Mouse (Mus musculus): ENCODE measurements at regions not wholly inside any gene's neighbourhood (a gene's known extent, or its start where the extent isn't known, plus 50 kb on each side); places are given as distances from the start of the nearest gene placed in this dataset.

DNA sequence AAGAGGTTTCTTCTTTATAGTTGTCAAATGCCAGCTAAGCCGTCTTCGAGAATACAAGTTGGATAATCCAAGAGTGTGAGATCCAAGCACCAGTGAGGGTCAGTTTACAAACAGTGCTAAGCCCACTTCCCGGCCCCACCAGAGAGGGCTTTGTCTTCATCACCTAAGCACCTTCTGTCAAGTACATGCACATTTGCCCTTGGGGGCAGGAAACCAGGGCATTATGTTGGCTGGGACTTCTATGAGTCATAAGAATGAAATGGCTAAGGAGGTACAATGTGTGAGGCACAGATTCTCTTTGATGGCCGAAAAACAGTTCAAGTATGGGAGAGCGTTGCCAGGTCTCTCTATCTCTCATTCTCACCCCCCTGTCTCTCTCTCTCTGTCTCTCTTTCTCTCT, 387.1 kb downstream of the Nedd1 start:
- DNase-seq (ENCODE audit: low read depth, low spot score) = peak; percentile 76

DNA sequence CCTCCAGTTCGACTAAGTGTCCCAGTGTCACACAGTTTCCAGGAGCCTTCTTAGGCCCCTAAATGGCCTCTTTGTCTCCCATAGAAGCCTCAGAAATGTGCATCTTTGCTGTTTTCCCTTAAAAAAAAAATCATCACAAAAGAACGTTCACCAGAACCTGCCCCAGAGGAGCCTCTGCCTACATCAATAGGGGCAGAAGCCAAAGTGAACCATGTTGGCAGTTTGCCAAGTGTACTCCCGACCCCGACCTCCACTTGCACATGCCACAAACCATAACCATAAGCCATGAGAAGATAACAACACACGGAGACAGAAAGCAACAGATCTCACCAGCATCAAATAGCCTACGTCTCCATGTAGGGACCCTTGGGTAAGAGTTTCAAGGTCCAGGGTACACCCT, 388.4 kb downstream of the Nedd1 start:
- DNase-seq (ENCODE audit: low read depth, low spot score) = peak; percentile 2

DNA sequence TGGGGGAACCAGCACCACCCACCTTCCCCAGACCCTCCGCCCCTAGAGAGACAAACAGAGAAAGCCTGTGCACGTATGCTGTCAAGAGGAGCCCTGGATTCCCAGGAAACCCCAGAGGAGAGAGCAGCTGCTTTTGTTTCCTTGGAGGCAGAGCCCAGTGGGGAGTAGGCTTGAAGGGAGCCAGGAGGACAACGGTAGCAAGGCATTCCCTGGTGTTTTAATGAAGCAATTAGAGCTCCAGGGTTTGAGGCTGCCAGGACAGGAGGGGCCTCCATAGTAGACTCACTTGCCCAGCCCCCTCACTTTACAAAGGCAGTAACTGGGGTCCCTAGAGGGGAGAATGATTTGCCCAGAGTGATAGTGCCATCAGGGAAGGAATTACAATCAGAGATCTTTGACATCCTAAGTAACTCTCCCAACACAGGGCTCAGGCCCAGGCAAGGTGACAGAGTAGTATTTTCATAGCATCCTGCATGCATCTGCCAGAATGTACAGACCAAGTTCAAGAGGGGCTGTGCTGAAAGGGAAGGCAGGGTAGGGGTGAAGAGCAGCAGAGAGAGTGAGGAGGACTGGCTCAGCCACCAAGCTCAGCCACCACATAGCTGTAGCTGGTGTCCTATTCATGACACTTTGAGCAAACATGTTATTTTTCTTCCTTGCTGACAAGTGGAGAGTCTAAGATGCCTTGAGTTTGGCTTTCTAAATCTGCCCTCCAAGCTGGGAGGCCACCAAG, 389.0 kb downstream of the Nedd1 start:
- DNase-seq (ENCODE audit: low read depth, low spot score) = peak; percentile 4

DNA sequence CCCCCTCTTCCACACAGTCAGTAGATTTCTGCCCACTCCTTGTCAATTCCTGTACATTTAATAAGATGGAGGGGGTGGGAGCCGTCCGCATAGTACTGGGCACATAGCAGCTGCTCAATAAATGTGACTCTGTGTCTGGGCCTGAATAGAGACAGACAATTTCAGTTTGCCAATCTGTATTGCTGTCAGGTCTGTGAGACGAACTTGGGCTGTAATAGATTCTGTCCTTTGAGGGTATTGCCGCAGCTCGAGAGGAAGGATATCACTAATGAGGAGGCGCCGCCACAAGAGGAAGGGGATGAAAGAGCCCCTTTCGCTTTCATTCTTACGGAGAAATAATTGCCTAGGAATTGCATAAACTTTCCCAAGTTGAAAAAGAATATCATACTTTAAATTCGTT, 392.1 kb downstream of the Nedd1 start:
- no peak for DNase-seq (ENCODE audit: low read depth, low spot score)

DNA sequence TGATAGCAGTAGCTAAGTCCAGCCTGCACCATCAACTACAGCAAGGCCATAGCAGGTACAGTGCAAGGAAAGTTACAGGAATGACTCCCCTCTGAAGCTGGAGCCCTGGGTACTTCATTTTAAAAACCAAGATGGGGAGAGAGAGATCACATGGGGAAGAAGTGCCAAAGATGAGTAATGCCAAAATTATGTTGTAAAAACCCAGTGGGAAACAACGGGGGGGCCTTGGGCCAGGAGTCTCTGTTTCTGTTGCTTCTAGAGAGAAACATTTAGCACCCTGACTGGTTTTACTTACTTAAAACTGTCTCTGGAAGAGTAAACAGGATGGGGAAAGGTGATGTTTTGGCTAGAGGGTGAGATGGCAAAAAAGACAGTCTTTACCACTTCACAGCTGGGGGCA, 392.6 kb downstream of the Nedd1 start:
- DNase-seq (ENCODE audit: low read depth, low spot score) = peak; percentile 52

DNA sequence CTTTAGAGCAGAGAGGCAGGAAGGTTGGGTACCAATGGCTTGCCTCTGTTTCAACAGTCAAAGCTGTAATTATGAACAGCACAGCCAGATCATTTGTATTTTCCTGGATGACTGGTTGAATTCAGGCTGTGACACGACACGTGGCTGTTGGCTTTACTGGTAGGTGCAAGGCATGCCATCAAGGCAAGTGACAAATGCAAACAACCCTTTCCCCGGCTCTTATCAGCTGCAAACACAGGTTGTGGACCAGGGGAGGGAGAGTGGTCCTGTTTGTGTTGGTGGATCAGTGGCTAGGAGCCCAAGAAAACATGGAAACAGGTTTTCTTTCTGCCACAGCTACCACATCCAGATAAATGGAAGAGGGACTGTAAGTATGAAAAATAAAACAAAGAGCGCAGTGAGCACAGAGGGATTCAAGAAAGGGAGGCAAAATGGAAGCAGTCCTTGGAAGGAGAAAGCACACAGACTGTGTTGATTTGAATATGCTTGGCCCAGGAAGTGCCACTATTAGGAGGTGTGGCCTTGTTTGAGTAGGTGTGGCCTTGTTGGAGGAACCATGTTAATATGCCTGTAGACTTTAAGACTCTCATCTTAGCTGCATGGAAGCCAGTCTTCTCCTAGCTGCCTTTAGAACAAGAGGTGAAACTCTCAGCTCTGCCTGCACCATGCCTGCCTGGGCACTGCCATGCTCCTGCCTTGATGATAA, 396.8 kb downstream of the Nedd1 start:
- DNase-seq (ENCODE audit: low read depth, low spot score) = no peak

DNA sequence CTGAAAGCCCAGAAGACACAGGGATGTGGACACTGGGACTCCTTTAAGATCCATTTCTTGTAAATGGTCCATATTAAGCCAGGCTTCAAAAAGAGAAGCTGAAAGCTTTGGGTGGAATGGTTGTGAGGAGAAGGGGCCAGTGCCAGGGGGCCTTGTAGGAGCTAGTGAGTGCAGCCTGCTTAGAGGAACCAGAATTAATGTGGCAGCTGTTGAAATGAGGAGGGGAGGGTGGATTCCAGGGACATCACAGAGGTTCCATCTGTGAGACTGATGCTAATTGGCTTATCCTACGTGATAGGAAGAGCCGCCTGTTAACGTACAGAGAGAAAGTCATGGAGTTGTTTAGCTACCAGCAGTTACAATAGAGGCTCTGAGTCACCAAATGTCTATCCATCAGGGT, 407.6 kb downstream of the Nedd1 start:
- DNase-seq (ENCODE audit: low read depth, low spot score) = no peak

DNA sequence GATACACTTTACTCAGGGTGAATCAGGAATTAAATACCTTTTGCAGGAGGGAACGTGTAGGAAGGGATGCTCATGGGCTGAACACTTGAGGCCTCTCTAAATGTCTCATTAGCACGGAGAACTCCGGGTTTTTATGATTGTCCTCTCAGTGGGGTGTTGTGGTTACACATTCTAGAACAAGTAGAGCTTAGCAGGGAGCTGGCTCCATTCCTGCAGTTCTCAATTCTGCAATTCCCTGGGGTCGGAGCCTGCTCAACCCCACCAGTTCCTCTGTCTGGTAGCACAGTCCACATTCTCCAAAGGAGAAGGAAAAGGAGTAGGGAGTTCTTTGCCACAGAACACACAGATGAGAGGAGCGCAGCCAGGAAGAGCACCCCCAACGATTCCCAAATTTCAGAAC, 409.9 kb downstream of the Nedd1 start:
- DNase-seq (ENCODE audit: low read depth, low spot score) = no peak

DNA sequence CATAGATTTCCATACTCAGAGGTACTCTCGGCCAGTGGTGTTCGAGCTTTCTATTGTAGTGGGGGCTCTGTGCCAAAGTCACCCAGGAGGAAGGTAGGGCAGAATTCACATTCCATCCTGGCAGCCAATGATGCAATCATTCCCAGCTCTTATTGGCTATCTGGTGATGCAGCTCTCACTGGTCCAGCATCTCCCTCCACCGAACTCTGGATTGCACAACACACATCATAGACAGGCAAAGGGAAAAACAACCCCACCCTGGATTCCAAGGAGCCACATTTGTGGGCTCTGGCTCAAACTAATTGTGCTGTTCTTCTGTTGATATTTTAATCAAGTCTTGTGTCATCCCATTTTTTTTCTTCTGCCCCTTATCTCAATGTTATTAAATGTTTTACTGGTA, 413.6 kb downstream of the Nedd1 start:
- peak; percentile 51 for DNase-seq (ENCODE audit: low read depth, low spot score)

DNA sequence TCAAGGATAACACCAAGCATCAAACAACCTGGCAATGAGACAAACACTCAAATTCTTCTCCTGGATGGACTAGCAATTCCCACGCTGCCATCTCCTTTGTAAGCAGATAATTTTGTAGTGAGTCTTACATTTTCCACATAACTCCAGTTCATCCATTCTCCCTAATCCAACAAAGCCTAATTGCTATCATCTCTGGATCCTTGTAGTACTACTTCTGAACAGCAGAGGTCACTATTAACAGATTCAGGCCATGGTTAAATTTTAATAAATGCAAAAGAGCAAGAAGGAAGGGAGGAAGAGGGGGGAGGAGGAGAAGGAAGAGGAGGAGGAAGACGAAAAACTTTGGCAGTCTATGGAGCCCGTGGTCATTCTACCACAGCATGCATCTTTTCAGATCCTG, 414.4 kb downstream of the Nedd1 start:
- DNase-seq (ENCODE audit: low read depth, low spot score) = peak; percentile 62

DNA sequence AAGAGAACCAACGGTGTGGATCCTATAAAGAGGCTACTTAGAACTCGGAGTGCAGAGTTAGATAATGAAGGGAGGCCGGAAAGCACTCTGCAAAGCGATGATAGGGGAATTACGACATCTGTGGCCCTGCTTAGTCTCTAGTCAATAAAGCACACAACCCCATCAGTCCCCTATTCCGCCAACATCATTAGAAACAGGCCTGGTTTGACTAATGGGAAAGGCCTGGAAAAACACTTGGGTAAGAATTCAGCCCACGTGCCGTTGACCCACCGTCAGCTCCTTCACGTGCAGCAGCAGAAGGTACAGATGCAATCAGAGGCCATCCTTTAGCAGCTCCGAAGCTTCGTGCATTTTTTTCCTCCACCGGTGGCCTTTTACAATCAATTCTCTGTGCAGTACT, 423.5 kb downstream of the Nedd1 start:
- no peak for DNase-seq (ENCODE audit: low read depth, low spot score)

DNA sequence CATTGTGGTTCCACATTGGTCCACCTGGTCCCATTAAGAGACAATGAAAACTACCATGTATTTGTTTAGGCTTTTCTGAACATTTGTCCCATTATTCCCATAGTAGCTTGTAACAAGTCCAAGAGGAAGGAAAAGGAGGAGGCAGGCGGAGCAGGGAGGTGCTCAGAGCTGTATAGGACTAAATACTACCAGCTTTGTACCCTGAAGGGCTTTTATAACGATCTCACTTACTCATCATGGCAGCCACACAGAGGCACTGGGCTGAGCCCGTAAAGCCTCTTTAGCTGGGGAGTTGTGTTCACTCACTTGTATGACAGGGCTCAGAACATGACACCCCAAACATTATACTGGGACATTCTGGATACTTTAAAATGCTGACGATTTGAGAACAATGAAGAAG, 425.4 kb downstream of the Nedd1 start:
- DNase-seq (ENCODE audit: low read depth, low spot score) = no peak

DNA sequence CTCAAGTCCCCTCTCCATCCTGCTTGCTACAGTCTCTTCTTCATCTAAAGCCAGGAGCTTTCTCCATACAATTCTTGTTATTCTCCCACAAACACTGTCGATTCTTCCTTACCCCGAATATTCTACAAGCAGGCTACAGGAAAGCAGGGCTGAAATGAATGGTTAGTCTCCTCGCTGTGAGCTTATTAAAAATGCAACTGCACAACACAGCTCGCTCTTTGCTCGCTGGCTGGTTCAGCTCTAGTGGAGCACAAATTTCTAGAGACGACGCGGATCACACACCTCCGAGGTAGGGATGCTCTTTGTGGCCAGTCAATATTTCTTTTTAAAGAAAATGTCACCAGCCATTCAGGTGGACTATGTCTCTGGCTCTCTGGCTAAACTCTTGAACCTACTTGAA, 425.9 kb downstream of the Nedd1 start:
- no peak for DNase-seq (ENCODE audit: low read depth, low spot score)

DNA sequence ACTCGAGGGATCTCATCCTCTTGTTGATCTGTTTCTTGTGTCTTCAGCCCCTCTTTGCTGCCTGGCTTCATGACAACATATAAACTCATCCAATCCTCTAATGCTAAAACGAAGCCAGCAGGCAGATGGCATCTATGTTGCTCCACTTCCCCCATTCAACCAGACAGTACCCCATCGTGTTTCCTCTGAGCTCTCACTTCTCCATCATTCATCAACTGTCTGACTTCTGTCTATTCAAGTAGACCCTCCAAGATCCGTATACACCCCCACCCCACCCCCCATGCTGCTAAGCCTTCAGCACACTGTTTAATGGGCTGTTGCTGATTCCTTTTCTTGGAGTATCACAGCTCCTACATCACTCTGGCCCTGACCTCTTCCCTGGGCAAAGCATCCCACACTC, 429.0 kb downstream of the Nedd1 start:
- no peak for DNase-seq (ENCODE audit: low read depth, low spot score)

DNA sequence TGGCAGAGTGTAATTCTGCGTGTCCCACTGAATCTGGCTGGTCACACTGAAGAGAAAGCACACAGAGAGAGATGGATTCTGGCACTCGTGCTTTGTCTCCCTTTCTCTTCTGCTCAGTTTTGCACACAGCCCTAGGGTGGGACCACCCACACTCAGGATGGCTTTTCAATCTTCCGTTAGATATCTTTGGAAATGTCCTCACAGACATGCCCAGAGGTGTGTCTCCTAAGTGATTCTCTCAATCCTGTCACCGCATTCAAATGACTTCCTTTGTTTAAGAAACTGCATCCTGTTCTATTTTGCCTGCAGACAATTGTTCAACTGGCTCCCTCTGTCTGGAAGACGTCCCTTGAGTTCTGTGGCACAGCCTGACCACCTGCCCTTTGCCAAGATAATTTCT, 433.0 kb downstream of the Nedd1 start:
- DNase-seq (ENCODE audit: low read depth, low spot score) = no peak

DNA sequence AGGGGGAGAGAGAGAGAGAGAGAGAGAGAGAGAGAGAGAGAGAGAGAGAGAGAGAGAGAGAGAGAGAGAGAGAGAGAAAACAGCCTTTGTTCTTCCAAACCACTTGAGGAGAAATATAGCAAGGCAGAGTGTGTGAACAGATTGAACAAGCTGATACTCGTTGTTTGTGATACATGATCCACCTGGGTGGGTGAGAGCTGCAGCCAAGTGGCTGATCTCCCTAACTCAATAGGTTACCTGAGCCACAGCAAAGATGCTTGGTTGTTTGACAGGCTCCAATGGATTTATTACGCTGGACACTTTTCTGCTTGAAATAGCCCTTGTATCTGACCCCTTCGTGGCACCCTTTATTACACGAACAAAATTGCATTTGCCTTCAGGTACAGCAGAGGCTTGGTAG, 438.0 kb downstream of the Nedd1 start:
- no peak for DNase-seq (ENCODE audit: low read depth, low spot score)

DNA sequence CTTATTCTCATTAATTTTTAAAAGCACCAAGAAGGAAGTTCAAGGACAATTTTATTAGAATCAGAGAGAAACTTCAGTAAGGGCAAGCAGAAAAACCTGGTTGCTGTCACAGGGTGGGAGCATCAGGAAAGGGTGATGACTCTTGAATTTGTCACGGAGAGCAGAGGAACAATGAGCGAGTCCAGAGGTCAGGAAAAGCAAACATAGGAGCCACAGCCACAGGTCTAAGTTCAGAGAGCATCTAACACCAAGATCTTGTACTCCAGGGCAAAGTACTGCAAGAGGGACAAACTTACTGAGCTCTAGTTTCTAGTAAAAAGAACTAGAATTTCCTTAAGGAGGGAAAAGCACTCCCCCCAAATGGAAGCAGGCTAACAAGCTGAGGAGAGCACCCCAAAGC, 444.2 kb downstream of the Nedd1 start:
- DNase-seq (ENCODE audit: low read depth, low spot score) = peak; percentile 5

DNA sequence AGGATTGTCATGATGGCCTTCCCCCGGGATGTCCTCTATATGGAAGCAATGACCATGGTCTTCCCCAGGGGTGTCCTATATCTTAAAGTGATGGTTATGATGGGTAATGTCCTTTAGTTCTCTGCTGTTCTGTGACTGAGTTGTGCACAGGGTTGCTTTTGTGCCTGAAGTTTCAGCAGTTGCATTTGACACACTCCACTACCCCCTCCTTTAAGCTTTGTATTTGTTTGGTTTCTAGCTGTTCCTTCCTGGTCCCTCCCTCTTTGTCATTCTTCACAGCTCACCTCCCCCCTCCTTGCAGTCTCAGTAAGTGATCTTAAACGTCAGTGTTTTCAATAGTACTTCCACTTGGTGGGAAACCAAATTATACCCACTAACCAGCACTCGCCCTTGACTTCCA, 464.4 kb downstream of the Nedd1 start:
- DNase-seq (ENCODE audit: low read depth, low spot score) = no peak

DNA sequence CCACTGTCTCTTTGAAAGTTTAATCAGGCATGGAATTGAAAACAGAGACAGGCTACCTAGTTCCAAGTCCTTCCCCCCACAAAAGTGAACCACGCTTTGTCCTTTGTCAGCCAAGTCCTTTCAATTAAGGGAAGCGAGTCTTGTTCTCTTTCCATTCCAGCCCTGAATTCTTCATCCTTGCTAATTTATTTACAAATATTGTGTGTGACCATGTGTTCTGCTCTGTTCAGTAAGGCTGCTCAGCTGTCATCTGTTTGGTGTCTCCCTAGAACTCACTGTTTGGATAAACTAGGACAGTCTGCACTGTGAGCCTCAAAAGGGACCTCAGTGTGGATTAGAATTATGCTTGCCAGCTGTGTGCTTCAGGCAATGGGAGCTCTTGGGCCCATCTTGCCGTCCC, 473.6 kb downstream of the Nedd1 start:
- DNase-seq (ENCODE audit: low read depth, low spot score) = no peak

DNA sequence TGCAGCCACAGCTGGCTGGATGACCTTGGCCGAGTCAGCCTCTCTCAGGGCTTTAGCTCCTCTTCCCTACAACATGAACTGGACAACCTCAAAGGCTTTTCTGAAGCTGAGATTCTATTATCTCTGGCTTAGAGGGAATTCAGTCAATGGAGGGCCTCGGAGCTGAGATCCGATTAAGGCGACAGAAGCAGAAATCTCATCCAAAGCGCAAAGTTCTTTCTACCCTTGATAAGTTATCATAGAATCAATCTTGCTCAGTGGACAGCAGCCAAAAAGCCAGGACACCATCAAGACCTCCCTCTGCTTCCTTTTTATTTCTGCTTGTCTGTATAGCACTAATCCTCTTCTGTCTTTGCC, 474.8 kb downstream of the Nedd1 start:
- no peak for DNase-seq (ENCODE audit: low read depth, low spot score)

DNA sequence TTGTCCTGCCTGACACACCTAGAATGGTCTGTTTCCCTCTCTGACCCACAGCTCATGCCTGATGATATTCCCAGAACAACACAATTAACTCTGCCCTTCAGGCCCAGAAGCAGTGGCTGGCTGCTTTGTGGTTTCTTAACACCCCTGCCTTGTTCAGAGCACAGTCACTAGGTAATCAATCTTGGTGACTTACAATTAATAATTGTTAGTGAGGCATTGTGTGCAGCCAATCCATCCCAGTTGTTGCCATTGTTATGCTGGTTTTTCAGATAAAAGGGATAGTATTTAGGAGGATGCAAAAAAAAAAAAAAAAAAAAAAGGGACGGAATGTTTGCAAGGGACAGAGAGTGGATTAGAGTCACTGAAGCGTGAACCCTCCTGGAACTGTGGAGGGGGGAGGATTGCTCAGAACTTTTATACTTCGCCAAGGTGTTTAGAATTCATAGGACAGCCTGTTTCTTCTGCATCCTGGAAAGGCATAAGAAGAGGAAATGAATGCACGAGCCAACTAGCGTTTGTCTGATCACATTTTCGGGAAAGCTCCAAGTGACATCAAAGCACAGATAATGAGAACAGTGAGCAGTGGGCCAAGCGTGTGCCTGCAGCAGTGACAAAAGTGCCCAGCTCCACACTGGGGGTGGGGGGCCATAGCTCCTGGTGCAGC, 475.3 kb downstream of the Nedd1 start:
- no peak for DNase-seq (ENCODE audit: low read depth, low spot score)

DNA sequence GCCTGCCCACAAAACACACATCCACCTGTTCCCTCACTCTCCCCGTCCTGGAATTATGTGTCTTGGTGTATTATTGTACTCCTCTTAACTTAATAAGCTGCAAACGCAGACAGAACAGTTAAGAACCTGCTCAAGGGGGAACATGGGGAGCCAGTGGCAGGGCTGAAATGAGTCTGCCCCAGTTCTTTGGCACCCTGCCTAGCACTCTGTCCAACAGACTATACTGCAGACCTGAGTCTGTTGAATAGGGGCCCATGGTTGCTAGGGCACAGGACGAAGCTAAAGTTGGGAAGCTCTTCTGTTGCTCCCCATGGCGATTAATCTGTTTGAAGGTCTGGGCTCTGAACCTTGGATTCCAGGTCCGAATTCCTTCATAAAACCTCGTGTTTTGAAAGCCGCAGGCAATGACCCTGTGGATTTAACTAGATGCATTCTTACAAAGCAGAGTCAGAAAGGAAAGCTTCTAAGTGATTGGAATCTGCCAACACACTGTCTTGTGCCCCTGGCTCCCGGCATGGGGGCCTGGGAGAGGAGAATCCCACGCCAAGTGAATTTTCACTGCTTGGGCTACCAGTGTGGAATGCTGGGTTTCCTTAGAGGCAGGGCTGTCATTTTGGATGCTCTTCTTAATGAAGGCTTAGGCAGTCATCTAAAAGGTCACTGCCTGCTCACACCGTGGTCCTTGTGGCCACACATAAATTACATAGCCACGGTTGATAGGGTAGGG, 479.3 kb downstream of the Nedd1 start:
- DNase-seq (ENCODE audit: low read depth, low spot score) = no peak

All from 3T3-L1 (cell line).